Mouse (Mus musculus): ENCODE measurements around the gene Lpar1. TPM values are rescaled to one million over a fixed set of nuclear protein-coding genes. Genes with fewer than 3 reads are reported as not detected.

The Lpar1 gene
- polyA plus RNA-seq, 1 experiment from 2014 or later: 20.6 TPM

- H3K9ac ChIP-seq (ENCODE audit: low read length): no peak overlapping the region
- H3K27me3 ChIP-seq (ENCODE audit: control insufficient read depth, insufficient read depth, low read length): no peaks in the 10 kb centered on the region
- H3K4me2 ChIP-seq (ENCODE audit: low read depth, low read length): no peak overlapping the region
- peaks cover 9% of the 10 kb centered on the region for H3K4me1 ChIP-seq (ENCODE audit: control insufficient read depth, insufficient read depth, low read length)
- H3K36me3 ChIP-seq (ENCODE audit: control insufficient read depth, insufficient read depth): no peaks in the 10 kb centered on the region
- H3K4me3 ChIP-seq (ENCODE audit: low read length): no peak overlapping the region
- H3K27ac ChIP-seq (ENCODE audit: low read length): no peak overlapping the region
- WGBS: 77% methylated on average over 3 of the region's 3 CpGs
- ATAC-seq (replicated peaks; ENCODE audit: extremely low read depth, insufficient read depth, low FRiP score): no peak
- no peaks in the 10 kb centered on the region for H3K9me3 ChIP-seq (replicated peaks; ENCODE audit: control insufficient read depth, low read length)
Observed at GRCm38 (mm10) chr4:58538696-58539095, 15.0 kb downstream of the Lpar1 start.

- Histone ChIP-seq H3K27ac (ENCODE audit: low read length) (no peak overlapping the region), H3K4me3 (ENCODE audit: low read length) (no peak overlapping the region), H3K4me2 (ENCODE audit: low read depth, low read length) (no peak overlapping the region), H3K9ac (ENCODE audit: low read length) (no peak overlapping the region), H3K27me3 (ENCODE audit: control insufficient read depth, insufficient read depth, low read length) (no peaks in the 10 kb centered on the region), H3K36me3 (ENCODE audit: control insufficient read depth, insufficient read depth) (no peaks in the 10 kb centered on the region), H3K4me1 (ENCODE audit: control insufficient read depth, insufficient read depth, low read length) (peaks cover 9% of the 10 kb centered on the region), H3K9me3 (replicated peaks; ENCODE audit: control insufficient read depth, low read length) (no peaks in the 10 kb centered on the region)
- no peak for ATAC-seq (replicated peaks; ENCODE audit: extremely low read depth, insufficient read depth, low FRiP score)
- WGBS: 67% methylated on average over 6 of the region's 6 CpGs
Observed at GRCm38 (mm10) chr4:58535754-58536153, 17.9 kb downstream of the Lpar1 start.

GRCm38 (mm10) chr4:58534726-58535350 lies 18.9 kb downstream of the Lpar1 start:
- WGBS: 39% methylated on average over 15 of the region's 15 CpGs

GRCm38 (mm10) chr4:58534141-58534571 lies 19.5 kb downstream of the Lpar1 start:
- ATAC-seq (replicated peaks; ENCODE audit: extremely low read depth, insufficient read depth, low FRiP score): no peak
- WGBS: 38% methylated on average over 13 of the region's 13 CpGs
- Histone ChIP-seq H3K4me3 (ENCODE audit: low read length) (no peak overlapping the region), H3K27me3 (ENCODE audit: control insufficient read depth, insufficient read depth, low read length) (no peaks in the 10 kb centered on the region), H3K9ac (ENCODE audit: low read length) (no peak overlapping the region), H3K27ac (ENCODE audit: low read length) (no peak overlapping the region), H3K4me2 (ENCODE audit: low read depth, low read length) (no peak overlapping the region), H3K4me1 (ENCODE audit: control insufficient read depth, insufficient read depth, low read length) (peaks cover 9% of the 10 kb centered on the region), H3K9me3 (replicated peaks; ENCODE audit: control insufficient read depth, low read length) (no peaks in the 10 kb centered on the region), H3K36me3 (ENCODE audit: control insufficient read depth, insufficient read depth) (no peaks in the 10 kb centered on the region)

More at GRCm38 (mm10) chr4:58534726-58535350, 18.9 kb downstream of the Lpar1 start:
- no peak overlapping the region for H3K27ac ChIP-seq (ENCODE audit: low read length)
- no peak overlapping the region for H3K4me2 ChIP-seq (ENCODE audit: low read depth, low read length)
- no peaks in the 10 kb centered on the region for H3K27me3 ChIP-seq (ENCODE audit: control insufficient read depth, insufficient read depth, low read length)
- peaks cover 9% of the 10 kb centered on the region for H3K4me1 ChIP-seq (ENCODE audit: control insufficient read depth, insufficient read depth, low read length)
- H3K36me3 ChIP-seq (ENCODE audit: control insufficient read depth, insufficient read depth): no peaks in the 10 kb centered on the region
- H3K9me3 ChIP-seq (replicated peaks; ENCODE audit: control insufficient read depth, low read length): no peaks in the 10 kb centered on the region
- ATAC-seq (replicated peaks; ENCODE audit: extremely low read depth, insufficient read depth, low FRiP score): peak; percentile 60; the same call in 1 of the 2 replicates
- H3K9ac ChIP-seq (ENCODE audit: low read length): no peak overlapping the region
- no peak overlapping the region for H3K4me3 ChIP-seq (ENCODE audit: low read length)

- Histone ChIP-seq H3K4me2 (ENCODE audit: low read depth, low read length) (no peak overlapping the region), H3K36me3 (ENCODE audit: control insufficient read depth, insufficient read depth) (no peaks in the 10 kb centered on the region), H3K4me1 (ENCODE audit: control insufficient read depth, insufficient read depth, low read length) (peaks cover 9% of the 10 kb centered on the region), H3K27ac (ENCODE audit: low read length) (no peak overlapping the region), H3K4me3 (ENCODE audit: low read length) (no peak overlapping the region), H3K9me3 (replicated peaks; ENCODE audit: control insufficient read depth, low read length) (no peaks in the 10 kb centered on the region), H3K9ac (ENCODE audit: low read length) (no peak overlapping the region), H3K27me3 (ENCODE audit: control insufficient read depth, insufficient read depth, low read length) (no peaks in the 10 kb centered on the region)
- 72% methylated on average over 3 of the region's 3 CpGs for WGBS
- ATAC-seq (replicated peaks; ENCODE audit: extremely low read depth, insufficient read depth, low FRiP score): no peak
Observed at GRCm38 (mm10) chr4:58533519-58533918, 20.2 kb downstream of the Lpar1 start.

GRCm38 (mm10) chr4:58532326-58532725 lies 21.4 kb downstream of the Lpar1 start:
- Histone ChIP-seq H3K27me3 (ENCODE audit: control insufficient read depth, insufficient read depth, low read length) (no peaks in the 10 kb centered on the region), H3K27ac (ENCODE audit: low read length) (no peak overlapping the region), H3K4me3 (ENCODE audit: low read length) (no peak overlapping the region), H3K4me2 (ENCODE audit: low read depth, low read length) (no peak overlapping the region), H3K36me3 (ENCODE audit: control insufficient read depth, insufficient read depth) (no peaks in the 10 kb centered on the region), H3K9ac (ENCODE audit: low read length) (no peak overlapping the region), H3K4me1 (ENCODE audit: control insufficient read depth, insufficient read depth, low read length) (peaks cover 9% of the 10 kb centered on the region), H3K9me3 (replicated peaks; ENCODE audit: control insufficient read depth, low read length) (no peaks in the 10 kb centered on the region)
- 72% methylated on average over 3 of the region's 3 CpGs for WGBS
- no peak for ATAC-seq (replicated peaks; ENCODE audit: extremely low read depth, insufficient read depth, low FRiP score)

- no peak for ATAC-seq (replicated peaks; ENCODE audit: extremely low read depth, insufficient read depth, low FRiP score)
- Histone ChIP-seq H3K9ac (ENCODE audit: low read length) (no peak overlapping the region), H3K4me3 (ENCODE audit: low read length) (no peak overlapping the region), H3K27ac (ENCODE audit: low read length) (no peak overlapping the region), H3K27me3 (ENCODE audit: control insufficient read depth, insufficient read depth, low read length) (no peaks in the 10 kb centered on the region), H3K4me1 (ENCODE audit: control insufficient read depth, insufficient read depth, low read length) (peaks cover 9% of the 10 kb centered on the region), H3K9me3 (replicated peaks; ENCODE audit: control insufficient read depth, low read length) (no peaks in the 10 kb centered on the region), H3K36me3 (ENCODE audit: control insufficient read depth, insufficient read depth) (no peaks in the 10 kb centered on the region), H3K4me2 (ENCODE audit: low read depth, low read length) (no peak overlapping the region)
- WGBS: 85% methylated on average over 5 of the region's 5 CpGs
Observed at GRCm38 (mm10) chr4:58530706-58531105, 23.0 kb downstream of the Lpar1 start.

- Histone ChIP-seq H3K27ac (ENCODE audit: low read length) (no peak overlapping the region), H3K9ac (ENCODE audit: low read length) (no peak overlapping the region), H3K4me3 (ENCODE audit: low read length) (no peak overlapping the region), H3K9me3 (replicated peaks; ENCODE audit: control insufficient read depth, low read length) (no peaks in the 10 kb centered on the region), H3K36me3 (ENCODE audit: control insufficient read depth, insufficient read depth) (no peaks in the 10 kb centered on the region), H3K4me2 (ENCODE audit: low read depth, low read length) (no peak overlapping the region), H3K4me1 (ENCODE audit: control insufficient read depth, insufficient read depth, low read length) (peaks cover 8% of the 10 kb centered on the region), H3K27me3 (ENCODE audit: control insufficient read depth, insufficient read depth, low read length) (no peaks in the 10 kb centered on the region)
- WGBS: 54% methylated on average over 3 of the region's 3 CpGs
- ATAC-seq (replicated peaks; ENCODE audit: extremely low read depth, insufficient read depth, low FRiP score): no peak
Observed at GRCm38 (mm10) chr4:58530279-58530678, 23.4 kb downstream of the Lpar1 start.

- H3K27ac ChIP-seq (ENCODE audit: low read length): no peak overlapping the region
- no peak overlapping the region for H3K9ac ChIP-seq (ENCODE audit: low read length)
- H3K4me2 ChIP-seq (ENCODE audit: low read depth, low read length): no peak overlapping the region
- H3K36me3 ChIP-seq (ENCODE audit: control insufficient read depth, insufficient read depth): no peaks in the 10 kb centered on the region
- H3K9me3 ChIP-seq (replicated peaks; ENCODE audit: control insufficient read depth, low read length): no peaks in the 10 kb centered on the region
- no peak overlapping the region for H3K4me3 ChIP-seq (ENCODE audit: low read length)
- H3K27me3 ChIP-seq (ENCODE audit: control insufficient read depth, insufficient read depth, low read length): no peaks in the 10 kb centered on the region
- no peak for ATAC-seq (replicated peaks; ENCODE audit: extremely low read depth, insufficient read depth, low FRiP score)
- WGBS: 82% methylated on average over 3 of the region's 3 CpGs
- no peaks in the 10 kb centered on the region for H3K4me1 ChIP-seq (ENCODE audit: control insufficient read depth, insufficient read depth, low read length)
Observed at GRCm38 (mm10) chr4:58527852-58528251, 25.8 kb downstream of the Lpar1 start.
